Mouse (Mus musculus): ENCODE measurements around the gene Plod2.

Plod2 gene

DNA sequence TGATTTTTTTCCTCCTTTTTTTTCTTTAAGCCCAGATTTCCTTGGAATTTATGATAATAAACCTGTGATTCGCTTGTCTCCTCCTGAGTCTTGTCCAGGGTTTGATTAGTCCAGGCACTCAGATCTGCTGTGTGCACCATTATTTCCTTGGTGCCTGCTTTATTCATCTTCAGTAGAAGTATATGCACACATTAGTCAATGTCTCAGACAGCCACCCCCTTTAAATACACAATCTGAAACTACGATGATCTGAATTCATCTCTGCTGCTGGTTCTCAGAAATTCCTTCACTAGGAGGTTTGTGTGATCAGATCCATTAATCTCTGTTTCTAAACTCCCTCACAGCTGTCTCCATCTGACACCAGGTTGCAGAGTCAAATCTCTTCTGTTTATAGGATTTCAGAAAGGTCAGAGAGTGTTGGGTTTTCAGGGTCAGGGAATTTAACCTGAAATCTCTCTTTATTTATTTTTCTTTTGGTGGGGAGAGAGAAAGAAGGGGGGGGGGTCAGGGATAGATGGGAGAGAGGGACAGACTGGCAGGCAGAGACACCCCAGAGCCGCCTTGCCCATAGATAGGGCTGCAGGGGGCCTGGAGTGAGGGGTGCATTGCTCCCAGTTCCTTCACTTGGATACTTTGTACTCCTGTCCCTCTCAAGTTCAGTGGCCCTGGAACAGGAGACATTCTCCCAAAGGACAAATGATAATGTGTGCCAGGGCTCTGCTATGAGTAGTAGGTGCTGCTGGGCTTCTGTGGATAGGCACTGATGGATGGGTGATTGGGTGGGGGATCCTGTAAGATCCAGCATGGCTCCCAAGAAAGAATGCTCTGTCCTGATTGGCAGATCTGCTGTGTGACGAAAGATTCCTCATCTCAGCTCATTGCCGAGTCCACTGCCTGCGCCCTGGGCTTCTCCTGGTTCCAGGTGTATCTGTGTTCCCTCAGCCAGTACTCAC is 13.3 kb downstream of the Plod2 start:
- no peak for DNase-seq (ENCODE audit: low spot score)

DNA sequence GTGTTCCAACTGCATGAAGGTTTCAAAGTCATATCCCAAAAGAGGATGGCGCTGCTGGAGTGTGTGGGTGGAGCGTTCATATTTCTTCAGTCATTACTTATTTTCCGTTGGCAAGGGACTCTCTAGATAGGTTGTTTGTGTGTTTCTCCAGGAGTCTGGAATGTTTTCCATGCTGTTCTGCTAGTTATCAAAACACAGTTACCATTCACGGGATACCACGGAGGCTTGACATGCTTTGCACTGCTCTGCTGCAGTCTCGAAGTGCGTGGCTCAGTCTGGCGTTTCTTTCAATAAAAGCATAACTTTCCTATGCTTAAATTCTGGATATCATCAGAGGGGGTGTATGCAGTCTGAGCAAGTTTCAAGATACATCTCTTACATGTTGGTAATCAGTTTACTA is 17.7 kb downstream of the Plod2 start:
- DNase-seq (ENCODE audit: low spot score): no peak

DNA sequence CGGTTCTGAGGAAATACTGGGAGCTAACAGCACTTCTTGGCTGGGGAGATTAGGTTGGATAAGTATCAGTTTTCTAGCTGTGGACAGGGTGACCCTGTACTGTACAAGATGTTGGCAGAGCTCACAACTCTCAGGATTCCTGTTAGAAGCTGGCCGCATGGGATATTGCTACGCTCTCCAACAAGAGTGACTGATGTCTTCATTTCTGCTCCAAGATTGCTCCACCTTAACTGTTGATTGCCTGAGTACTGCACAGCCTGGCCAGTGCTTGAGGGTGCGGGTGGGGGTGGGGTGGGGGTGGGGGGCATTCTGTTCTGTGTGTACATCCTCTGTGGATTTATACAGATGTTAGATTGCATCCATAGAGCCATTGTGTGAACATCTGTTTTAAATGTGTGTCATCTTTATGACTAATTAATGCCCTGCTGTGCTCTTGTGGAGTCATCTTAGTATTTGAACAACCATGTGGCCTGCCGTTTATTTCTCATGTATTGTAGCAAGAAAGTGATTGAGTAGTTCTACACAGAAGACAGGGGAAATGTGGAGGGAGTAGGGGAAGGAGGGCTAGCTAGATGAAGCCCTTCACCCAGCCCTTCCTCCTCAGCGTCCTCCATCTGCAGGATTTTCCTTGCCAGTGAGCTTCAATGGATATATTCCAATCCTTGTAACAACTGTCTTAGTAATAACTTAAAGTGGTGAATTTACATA is 19.0 kb downstream of the Plod2 start:
- peak; percentile 60 for DNase-seq (ENCODE audit: low spot score)

- DNase-seq (ENCODE audit: low spot score): no peak
These were observed 20.4 kb downstream of the Plod2 start for GRCm38 (mm10) chr9:92562416-92562815.

DNA sequence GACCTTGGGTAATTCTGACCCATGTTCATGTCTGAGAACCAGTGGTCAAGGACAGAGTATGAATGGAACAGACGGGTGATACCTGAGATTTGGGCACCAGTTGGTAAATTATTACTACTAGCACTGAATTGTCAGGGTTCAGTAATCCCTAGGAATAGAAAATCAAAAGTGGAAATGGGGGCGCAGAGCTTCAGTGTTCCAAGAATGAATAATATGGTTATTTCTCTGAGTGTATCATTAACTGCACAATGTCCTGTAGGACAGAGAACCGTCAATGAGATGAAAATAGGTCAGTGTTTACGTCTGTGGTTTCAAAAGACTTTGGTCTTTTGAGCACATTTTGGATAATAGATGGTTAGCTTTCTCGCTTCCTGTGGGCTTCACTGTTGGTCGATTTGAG is 21.3 kb downstream of the Plod2 start:
- DNase-seq (ENCODE audit: low spot score): no peak

DNA sequence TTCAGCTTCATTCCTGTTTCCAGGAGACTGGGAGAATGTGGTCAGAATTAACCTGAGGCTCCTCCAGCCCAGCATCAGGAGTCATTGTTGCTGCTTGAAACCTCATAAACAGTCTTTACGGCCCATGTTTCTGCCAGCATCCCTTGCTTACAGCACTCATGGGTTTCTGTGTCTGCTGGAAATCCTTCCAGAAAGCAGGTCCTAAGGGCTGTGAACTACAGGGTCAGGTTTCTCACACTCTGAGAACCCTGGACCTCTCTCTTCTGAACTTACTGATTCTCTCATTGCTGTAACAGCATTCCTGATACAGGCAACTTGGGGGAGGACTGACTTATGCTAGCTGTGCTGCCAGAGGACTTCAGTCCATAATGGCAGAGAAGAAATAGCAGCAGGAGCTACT is 22.4 kb downstream of the Plod2 start:
- DNase-seq (ENCODE audit: low spot score): no peak

DNA sequence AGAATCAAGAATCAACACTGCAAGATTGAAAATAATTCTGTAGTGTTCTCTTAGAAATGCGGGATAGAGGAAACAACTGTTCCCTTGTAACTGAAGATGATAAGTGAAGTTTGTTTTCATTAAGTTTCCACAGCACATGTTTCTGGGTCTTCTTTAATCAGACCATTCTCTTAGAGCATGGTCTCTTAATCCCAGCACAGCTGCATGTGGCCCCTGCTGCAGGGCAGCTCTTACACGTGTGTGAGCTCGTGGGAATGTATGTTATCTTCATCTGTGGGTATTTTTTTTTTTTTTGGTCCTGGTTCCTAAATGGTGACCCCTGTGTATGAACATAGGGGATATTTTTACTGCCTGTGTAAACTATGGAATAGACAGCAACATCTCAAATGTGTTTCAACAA is 24.2 kb downstream of the Plod2 start:
- no peak for DNase-seq (ENCODE audit: low spot score)

DNA sequence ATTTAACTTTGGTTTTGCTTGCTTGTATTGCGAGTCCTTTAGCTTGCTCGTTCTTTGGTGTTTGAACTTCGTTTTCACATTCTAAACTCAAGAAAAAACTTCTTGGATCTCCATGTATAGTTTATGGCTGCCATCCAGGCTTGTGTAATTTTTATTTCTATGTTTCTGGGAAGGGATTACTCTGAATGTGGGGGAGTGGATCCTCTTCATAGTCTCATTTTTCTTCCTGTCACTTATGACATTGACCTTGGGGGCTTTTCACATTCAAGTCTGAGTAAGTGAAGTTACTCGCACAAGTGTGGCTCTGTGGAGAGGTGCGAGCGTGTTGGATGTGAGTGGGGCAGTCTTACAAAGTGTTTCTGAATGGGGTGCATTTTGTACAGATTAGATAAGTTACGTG is 25.5 kb downstream of the Plod2 start:
- no peak for DNase-seq (ENCODE audit: low spot score)

DNA sequence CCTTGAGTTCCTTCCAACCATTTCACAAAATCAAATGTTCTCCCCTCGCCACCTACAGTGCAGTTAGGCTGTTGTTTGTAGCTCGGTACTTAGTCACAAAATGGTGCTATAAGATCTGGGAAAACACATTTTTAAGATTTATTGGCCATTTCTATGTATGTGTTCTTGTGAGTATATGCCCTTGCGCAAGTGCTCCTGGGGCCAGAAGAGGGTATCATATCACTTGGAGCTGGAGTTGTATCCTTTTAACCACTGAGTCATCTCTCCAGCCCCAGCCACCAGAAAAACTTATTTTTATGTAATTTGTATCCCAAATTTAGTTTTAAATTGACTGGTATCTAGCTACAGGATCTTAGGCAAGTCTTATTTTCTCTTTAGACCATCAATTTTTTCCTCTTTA is 26.8 kb downstream of the Plod2 start:
- DNase-seq (ENCODE audit: low spot score): no peak

- DNase-seq (ENCODE audit: low spot score): no peak
These were observed 30.5 kb downstream of the Plod2 start for GRCm38 (mm10) chr9:92572376-92573108.

DNA sequence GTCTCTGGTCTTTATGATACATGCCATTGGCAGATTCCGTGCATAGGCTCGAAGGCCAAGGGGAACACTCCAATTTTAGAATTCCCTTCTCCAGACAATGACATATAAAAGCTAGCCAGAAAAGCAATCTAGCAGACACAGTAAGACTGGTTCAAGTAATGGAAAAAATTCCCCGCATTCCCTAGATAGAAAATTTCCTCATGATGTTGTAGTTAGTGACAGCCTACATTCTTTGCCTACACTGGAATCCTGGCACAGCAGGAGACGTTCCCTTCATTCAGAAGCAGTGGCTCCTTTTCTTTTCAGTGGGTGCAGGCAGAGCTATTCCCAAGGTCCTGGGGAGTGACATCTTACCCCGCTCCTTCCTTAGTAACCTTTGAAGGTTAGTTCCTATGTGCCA is 41.9 kb downstream of the Plod2 start:
- no peak for DNase-seq (ENCODE audit: low spot score)

- no peak for DNase-seq (ENCODE audit: low spot score)
These were observed 44.0 kb downstream of the Plod2 start for GRCm38 (mm10) chr9:92586025-92586424.

DNA sequence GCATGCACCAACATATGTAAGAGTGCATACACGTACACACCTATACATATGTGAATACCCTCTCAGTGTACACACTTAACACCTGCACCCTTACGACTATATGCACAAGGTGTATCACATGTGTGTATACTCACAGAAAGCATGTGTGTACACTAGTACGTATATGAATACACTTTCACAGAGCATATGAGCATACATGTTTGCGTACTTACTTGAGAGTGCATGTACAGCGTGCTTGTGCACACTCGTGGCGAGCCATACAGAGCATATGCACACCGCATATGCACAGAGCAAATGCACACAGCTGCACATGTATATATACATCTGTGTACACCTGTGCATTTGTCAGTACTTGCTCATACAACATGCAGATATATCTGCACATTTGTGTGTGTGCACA is 45.4 kb downstream of the Plod2 start:
- no peak for DNase-seq (ENCODE audit: low spot score)

DNA sequence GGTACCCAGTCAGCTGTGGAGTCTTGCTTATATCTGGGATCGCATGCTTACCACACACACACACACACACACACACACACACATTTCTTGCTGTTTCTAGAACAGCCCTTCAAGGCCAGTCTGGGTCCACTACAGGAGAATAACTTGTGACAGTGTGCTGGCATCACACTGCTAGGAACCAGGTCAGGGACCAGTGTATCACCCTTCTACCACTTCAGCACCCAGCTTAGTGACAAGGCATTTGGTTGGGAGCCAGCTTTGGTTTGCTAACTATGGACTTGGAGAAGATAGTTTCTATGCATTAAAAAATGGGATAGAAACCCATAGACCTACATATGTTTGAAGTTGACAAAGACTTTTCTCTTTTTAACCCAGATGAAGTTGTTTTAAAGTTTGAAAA is 46.2 kb downstream of the Plod2 start:
- no peak for DNase-seq (ENCODE audit: low spot score)

GRCm38 (mm10) chr9:92589021-92589420 is 47.0 kb downstream of the Plod2 start:
- no peak for DNase-seq (ENCODE audit: low spot score)

DNA sequence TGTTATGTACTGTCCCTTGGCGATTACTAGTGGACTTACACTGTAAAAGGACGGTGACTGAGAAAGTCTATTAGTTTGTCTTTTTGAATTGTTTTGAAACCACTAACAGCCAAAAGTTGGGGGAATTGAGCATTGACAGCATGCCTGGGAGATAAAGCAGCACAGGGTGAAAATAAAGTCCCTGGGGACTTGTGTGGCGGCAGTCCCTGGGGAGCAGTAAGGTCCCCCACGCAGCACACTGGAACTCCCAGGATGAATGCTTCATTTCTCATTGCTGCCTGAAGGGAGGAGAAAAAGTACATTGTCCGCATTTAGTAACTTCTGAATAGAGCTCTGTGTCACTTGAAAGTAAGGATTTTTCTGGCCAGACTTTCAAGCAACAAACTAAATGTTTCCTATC is 49.5 kb downstream of the Plod2 start:
- DNase-seq (ENCODE audit: low spot score): no peak

DNA sequence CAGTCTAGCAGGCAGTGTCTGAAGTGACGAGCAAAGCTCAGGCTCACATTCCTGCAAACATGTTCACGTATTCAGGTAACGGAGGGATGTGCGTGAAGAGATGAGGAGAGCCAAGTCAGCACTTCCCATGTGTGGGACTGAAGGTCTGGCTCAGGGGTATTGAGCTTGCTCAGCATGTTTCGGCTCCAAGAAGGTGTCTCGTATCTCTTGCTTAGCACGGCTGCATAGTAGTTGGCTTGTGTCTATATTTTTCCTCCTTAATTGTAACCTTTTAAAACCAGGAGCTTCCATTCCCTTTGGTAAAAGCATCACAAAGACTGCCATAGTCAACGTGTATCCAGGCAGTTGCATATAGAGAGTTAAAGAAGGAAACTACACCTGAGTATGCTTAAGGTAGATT is 50.7 kb downstream of the Plod2 start:
- no peak for DNase-seq (ENCODE audit: low spot score)

DNA sequence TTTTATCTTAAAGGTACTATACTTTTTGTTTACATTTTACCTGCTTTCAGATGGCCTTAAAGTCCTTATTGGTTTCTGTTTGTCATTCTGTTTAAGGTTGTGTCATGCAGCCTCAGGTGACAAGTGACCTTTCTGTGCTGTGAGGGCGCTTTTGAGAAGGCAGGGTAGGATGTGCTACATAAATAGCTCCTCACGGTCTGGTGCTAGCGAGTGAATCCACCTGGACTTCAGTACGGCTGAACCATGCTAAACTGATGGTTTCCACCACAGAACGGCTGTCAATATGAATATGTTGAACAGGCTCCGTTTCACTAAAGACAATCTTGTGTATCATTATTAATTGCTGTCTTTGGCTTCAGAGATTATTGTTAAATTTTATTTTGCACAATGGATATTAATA is 52.5 kb downstream of the Plod2 start:
- DNase-seq (ENCODE audit: low spot score): no peak

- no peak for DNase-seq (ENCODE audit: low spot score)
These were observed 53.3 kb downstream of the Plod2 start for GRCm38 (mm10) chr9:92595296-92595695.

DNA sequence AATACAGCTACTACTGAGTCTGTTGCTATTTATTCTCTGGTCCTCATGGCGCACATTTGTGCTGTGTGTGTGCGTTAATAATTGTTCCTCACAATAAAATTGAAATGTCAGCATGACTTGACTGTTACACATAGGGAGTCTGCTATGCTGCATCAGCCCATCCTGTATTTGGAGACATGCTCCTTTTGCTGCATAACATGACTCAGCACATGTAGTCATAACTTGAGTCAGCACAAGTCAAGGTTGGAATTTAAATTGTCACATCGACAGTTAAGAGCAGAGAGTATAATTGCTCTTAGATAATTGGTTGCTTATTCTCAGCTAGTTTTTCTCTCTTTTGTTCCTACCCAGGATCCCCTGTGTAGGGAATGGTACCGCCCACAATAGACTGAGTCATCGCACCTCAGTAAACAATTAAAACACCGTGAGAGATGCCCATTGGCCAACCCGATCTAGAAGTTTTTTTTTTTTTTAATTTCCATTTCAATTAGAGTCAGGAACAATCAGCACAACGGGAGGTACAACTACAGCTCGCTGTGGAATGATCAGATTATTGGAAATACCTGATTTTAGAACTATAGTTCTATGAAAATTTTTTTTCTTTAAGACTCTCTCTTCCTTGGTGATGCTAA is 55.0 kb downstream of the Plod2 start:
- DNase-seq (ENCODE audit: low spot score): no peak

GRCm38 (mm10) chr9:92597776-92598175 is 55.8 kb downstream of the Plod2 start:
- DNase-seq (ENCODE audit: low spot score): no peak

DNA sequence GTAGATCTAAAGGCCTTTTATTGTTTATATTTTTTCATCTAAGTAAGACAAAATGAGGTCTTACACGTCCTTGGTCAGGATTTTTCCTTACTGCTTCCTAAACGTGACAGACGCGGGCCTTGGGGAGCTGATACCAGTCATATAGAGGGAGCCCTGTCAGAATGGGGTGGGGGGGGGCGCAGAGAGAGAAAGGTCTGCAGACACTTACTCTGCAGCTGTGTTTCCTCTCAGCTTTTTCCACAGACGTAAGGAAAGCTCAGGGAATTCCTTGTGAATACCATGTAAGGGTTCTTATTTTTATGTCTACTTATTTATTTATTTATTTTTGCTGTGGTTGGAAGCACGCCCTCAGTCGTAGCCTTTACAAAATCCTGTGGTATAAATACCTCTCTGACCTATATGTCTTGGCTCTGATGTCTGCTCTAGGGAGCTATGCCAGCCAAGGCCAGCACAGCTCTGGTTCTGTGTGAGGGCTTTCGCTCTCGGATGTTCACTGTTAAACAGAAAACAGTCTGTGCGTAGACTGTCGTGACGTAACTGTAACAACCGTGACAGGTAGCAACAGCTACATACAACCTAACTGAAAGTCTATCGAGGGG is 58.0 kb downstream of the Plod2 start:
- DNase-seq (ENCODE audit: low spot score): no peak

Measured in ovary, adult 18-20 months (tissue).